Mouse (Mus musculus) gastrocnemius, postnatal 10 days (tissue): ENCODE data around the gene Hlcs. TPM values are rescaled to one million over a fixed set of nuclear protein-coding genes. Genes with fewer than 3 reads are reported as not detected.

ENCODE experiments used
- microRNA-seq, 2 experiments: library from miRNA; unstranded; fragments of <30 nt; microRNA quantifications; one replicate each; pipeline ENCODE4 v1.2.0; 2021
- total RNA-seq, 2 experiments: library from RNA; stranded (reverse); gene quantifications; 2 replicates each; pipeline ENCODE4 v1.2.3; 2021

Gene Hlcs
- total RNA-seq, 2 experiments from 2014 or later = 7.0 to 7.7 TPM

Small RNA genes within 50 kb of the gene (microRNA-seq; reads per million reads assigned to microRNA genes)
- 0 reads per million in 2 experiments for gene Gm23062

Other genes with a start within 250 kb of the Hlcs start
- 10 to 100 TPM; 11.9 to 13.2 TPM for gene Sim2, start 228.6 kb downstream of the Hlcs start, total RNA-seq
- 1 to 10 TPM; 1.9 to 3.4 TPM for gene Ripply3, start 14.8 kb upstream of the Hlcs start, total RNA-seq
- gene Ttc3, start 57.0 kb upstream of the Hlcs start, total RNA-seq = 100 to 1,000 TPM; 103 to 128 TPM
- gene Pigp, start 58.3 kb upstream of the Hlcs start, total RNA-seq = 100 to 1,000 TPM; 144 to 146 TPM
- 10 to 100 TPM; 21.0 to 25.2 TPM for gene Vps26c, start 213.3 kb upstream of the Hlcs start, total RNA-seq